Mouse (Mus musculus) heart, embryonic 12.5 days (tissue): Measurements from ENCODE around the gene Usp24. TPM values are rescaled to one million over a fixed set of nuclear protein-coding genes. Genes with fewer than 3 reads are reported as not detected.
A peak's percentile ranks its signal among the peaks of the same experiment; 100 is the strongest.
"Not testable (repeated sequence)": the region's sequence is repeated elsewhere in the genome, so short reads cannot be mapped to it uniquely, and the experiment has no call there.

ENCODE experiments used
- ATAC-seq: fragments of 200-750 bp; cut with Nextera tagmentation; 2 replicates; pipeline ENCODE4 v1.8.0; 2017; ENCODE audit warnings: moderate TSS enrichment, moderate library complexity; ENCODE audit not compliant: insufficient number of reproducible peaks, low FRiP score
- H3K27ac ChIP-seq: fragments of 300-500 bp; sonication (generic); 2 replicates; pipeline ENCODE4 v1.5.1; 2016; ENCODE audit warnings: mild to moderate bottlenecking, moderate library complexity; ENCODE audit not compliant: poor library complexity, severe bottlenecking
- H3K27me3 ChIP-seq: fragments of 300-500 bp; sonication (generic); replicated peaks from 2 replicates; pipeline ENCODE4 v1.6.1; 2016; ENCODE audit warnings: mild to moderate bottlenecking, moderate library complexity
- H3K36me3 ChIP-seq: fragments of 300-500 bp; sonication (generic); 2 replicates; pipeline ENCODE4 v1.6.1; 2016; ENCODE audit warnings: mild to moderate bottlenecking, moderate library complexity
- H3K4me1 ChIP-seq: fragments of 300-500 bp; sonication (generic); replicated peaks from 2 replicates; pipeline ENCODE4 v1.6.1; 2016; ENCODE audit warnings: mild to moderate bottlenecking
- H3K4me2 ChIP-seq: fragments of 300-500 bp; sonication (generic); 2 replicates; pipeline ENCODE4 v1.6.1; 2016; ENCODE audit warnings: mild to moderate bottlenecking, moderate library complexity
- H3K4me3 ChIP-seq: fragments of 300-500 bp; sonication (generic); 2 replicates; pipeline ENCODE4 v1.5.1; 2016; ENCODE audit warnings: mild to moderate bottlenecking
- H3K9ac ChIP-seq: fragments of 300-500 bp; sonication (generic); 2 replicates; pipeline ENCODE4 v1.6.1; 2016; ENCODE audit warnings: mild to moderate bottlenecking, moderate library complexity
- H3K9me3 ChIP-seq: fragments of 300-500 bp; sonication (generic); replicated peaks from 2 replicates; pipeline ENCODE4 v1.6.1; 2016; ENCODE audit warnings: mild to moderate bottlenecking, moderate library complexity
- WGBS: fragments of 180-500 bp; shearing (Covaris S2); methylation state at CpG from one replicate; pipeline ENCODE4 v1.1.7; 2016; 5-methylcytosine and 5-hydroxymethylcytosine counted together
- polyA plus RNA-seq: library from polyadenylated mRNA; unstranded; fragments of >200 nt; fragmentation: Nextera tagmentation; extraction: Ambion mirVana; gene quantifications from 2 replicates; pipeline ENCODE4 v1.2.1, GENCODE M21; 2016

Usp24 gene
- polyA plus RNA-seq, 1 experiment from 2014 or later = 10.4 TPM

DNA sequence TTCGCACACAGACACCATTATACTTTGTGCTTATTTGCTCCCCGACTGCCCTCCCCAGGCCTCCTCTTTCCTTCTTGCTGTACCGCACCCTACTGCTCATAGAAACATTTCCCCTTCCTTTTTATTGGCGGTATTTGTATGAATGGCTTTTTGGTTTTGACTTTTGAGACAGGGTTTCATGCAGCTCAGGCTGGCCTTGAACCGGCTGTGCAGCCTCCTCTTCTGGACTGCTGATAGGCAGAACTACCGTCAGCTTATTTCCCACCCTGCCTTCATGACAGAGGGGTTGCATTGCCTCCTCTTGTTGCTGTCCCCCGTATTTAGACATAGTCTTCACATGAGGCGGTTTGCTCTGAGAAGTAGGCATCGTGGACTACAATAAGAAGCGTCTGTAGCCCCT, 6.8 kb downstream of the Usp24 start:
- Histone ChIP-seq H3K9ac (no peak overlapping the region), H3K4me1 (peaks cover 37% of the 10 kb centered on the region), H3K4me3 (no peak overlapping the region), H3K4me2 (no peak overlapping the region), H3K27ac (no peak overlapping the region), H3K27me3 (no peaks in the 10 kb centered on the region), H3K9me3 (no peaks in the 10 kb centered on the region), H3K36me3 (no peaks in the 10 kb centered on the region)
- 87% methylated on average over 10 of the region's 10 CpGs for WGBS
- ATAC-seq = no peak

- Histone ChIP-seq H3K36me3 (no peaks in the 10 kb centered on the region), H3K4me1 (peaks cover 34% of the 10 kb centered on the region), H3K4me2 (no peak overlapping the region), H3K27ac (no peak overlapping the region), H3K4me3 (no peak overlapping the region), H3K9me3 (no peaks in the 10 kb centered on the region), H3K27me3 (no peaks in the 10 kb centered on the region), H3K9ac (no peak overlapping the region)
- no peak for ATAC-seq
- whole genome bisulfite sequencing = 56% methylated on average over 2 of the region's 2 CpGs
Measured at GRCm38 (mm10) chr4:106323318-106323717, 7.3 kb downstream of the Usp24 start.

- Histone ChIP-seq H3K36me3 (no peaks in the 10 kb centered on the region), H3K4me2 (peak overlapping the region; percentile 5; the same call in 1 of the 2 replicates), H3K27me3 (no peaks in the 10 kb centered on the region), H3K27ac (peak overlapping the region; percentile 52; the same call in 1 of the 2 replicates), H3K9me3 (no peaks in the 10 kb centered on the region), H3K4me3 (no peak overlapping the region), H3K4me1 (peaks cover 29% of the 10 kb centered on the region), H3K9ac (no peak overlapping the region)
- WGBS = 12% methylated on average over 5 of the region's 5 CpGs
- ATAC-seq = peak; percentile 73; the same call in 1 of the 2 replicates
Measured at GRCm38 (mm10) chr4:106327436-106327835, 11.4 kb downstream of the Usp24 start.

DNA sequence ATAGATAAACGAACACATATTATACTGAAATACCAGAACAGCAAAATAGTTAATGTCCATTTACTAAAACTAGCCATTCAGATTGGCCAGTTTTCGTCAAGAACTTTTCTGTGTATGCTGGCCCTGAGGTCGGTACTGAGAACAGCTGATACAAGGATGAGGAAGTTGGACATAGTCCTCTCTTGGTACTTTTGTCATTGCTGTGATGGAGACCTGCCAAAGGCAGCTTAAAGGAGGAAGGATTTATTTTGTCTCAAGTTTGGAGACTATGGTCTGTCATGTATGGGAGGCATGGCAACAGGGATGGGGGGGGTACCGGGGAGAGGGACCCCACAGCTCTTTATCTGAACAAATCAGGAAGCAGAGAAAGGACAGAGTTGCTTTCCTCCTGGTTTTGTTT, 12.7 kb downstream of the Usp24 start:
- WGBS = 89% methylated on average over 4 of the region's 4 CpGs

GRCm38 (mm10) chr4:106329171-106329570, 13.2 kb downstream of the Usp24 start:
- WGBS = 90% methylated on average over 6 of the region's 6 CpGs
- H3K4me2 ChIP-seq, H3K9ac ChIP-seq, H3K36me3 ChIP-seq, H3K9me3 ChIP-seq, H3K4me3 ChIP-seq, H3K27me3 ChIP-seq, H3K27ac ChIP-seq, ATAC-seq: not testable (repeated sequence)
- H3K4me1 ChIP-seq = peaks cover 40% of the 10 kb centered on the region

More for the DNA sequence above, 12.7 kb downstream of the Usp24 start:
- no peak overlapping the region for H3K9ac ChIP-seq
- no peak overlapping the region for H3K4me2 ChIP-seq
- no peaks in the 10 kb centered on the region for H3K36me3 ChIP-seq
- H3K27ac ChIP-seq = no peak overlapping the region
- peaks cover 39% of the 10 kb centered on the region for H3K4me1 ChIP-seq
- H3K9me3 ChIP-seq = no peaks in the 10 kb centered on the region
- no peak for ATAC-seq
- no peaks in the 10 kb centered on the region for H3K27me3 ChIP-seq
- no peak overlapping the region for H3K4me3 ChIP-seq

DNA sequence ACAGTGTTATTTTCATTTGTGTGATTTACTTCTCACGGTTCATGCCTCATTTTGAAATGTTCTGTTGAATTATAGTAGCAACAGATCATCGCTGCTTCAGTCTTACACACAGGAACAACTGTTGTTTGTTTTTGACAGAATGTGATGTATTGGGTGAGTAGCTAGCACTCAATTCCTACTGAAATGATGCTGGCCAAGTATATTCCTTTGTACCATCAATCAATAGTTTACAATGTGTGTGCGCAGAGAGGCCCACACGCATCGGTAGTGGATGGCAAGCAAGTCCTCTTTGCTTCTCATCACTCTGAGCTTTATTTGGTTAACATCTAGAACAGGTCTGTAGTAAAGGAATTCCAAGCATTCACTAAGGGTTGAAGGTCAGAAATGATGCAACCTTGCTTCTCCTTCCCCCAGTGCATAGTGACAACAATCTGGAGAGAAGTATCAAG, 14.4 kb downstream of the Usp24 start:
- Histone ChIP-seq H3K4me3 (no peak overlapping the region), H3K4me2 (no peak overlapping the region), H3K27me3 (no peaks in the 10 kb centered on the region), H3K27ac (no peak overlapping the region; the same call in 1 of the 2 replicates), H3K9me3 (no peaks in the 10 kb centered on the region), H3K36me3 (no peaks in the 10 kb centered on the region), H3K9ac (no peak overlapping the region), H3K4me1 (peaks cover 39% of the 10 kb centered on the region)
- WGBS = 70% methylated on average over 5 of the region's 5 CpGs
- ATAC-seq = no peak

- H3K4me2 ChIP-seq = no peak overlapping the region
- H3K27ac ChIP-seq = no peak overlapping the region
- H3K36me3 ChIP-seq = no peaks in the 10 kb centered on the region
- 89% methylated on average over 3 of the region's 3 CpGs for WGBS
- ATAC-seq = no peak
- no peak overlapping the region for H3K9ac ChIP-seq
- no peak overlapping the region for H3K4me3 ChIP-seq
- no peaks in the 10 kb centered on the region for H3K9me3 ChIP-seq
- peaks cover 31% of the 10 kb centered on the region for H3K4me1 ChIP-seq
- H3K27me3 ChIP-seq = no peaks in the 10 kb centered on the region
Measured at GRCm38 (mm10) chr4:106333071-106333470, 17.1 kb downstream of the Usp24 start.

DNA sequence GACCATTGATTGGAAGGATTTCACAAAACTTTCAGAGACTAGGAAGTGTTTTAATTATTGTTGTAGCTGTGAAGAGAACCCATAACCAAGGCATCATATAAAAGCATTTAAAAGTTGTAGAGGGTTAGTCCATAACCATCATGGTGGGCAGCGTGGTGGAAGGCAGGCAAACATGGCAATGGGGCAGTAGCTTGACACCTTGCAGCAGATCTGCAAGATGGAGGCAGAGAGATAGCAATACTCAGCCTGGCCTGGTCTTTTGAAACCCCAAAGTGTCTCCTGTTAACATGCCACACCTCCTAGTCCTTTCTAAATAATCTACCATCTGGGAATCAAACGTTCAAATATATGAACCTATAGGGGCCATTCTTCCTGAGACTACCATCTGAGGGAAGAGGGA, 17.6 kb downstream of the Usp24 start:
- no peak for ATAC-seq
- Histone ChIP-seq H3K4me1 (peaks cover 33% of the 10 kb centered on the region), H3K9me3 (no peaks in the 10 kb centered on the region), H3K27ac (no peak overlapping the region), H3K9ac (no peak overlapping the region), H3K4me3 (no peak overlapping the region), H3K36me3 (no peaks in the 10 kb centered on the region), H3K4me2 (no peak overlapping the region), H3K27me3 (no peaks in the 10 kb centered on the region)
- 65% methylated on average over 2 of the region's 2 CpGs for WGBS

DNA sequence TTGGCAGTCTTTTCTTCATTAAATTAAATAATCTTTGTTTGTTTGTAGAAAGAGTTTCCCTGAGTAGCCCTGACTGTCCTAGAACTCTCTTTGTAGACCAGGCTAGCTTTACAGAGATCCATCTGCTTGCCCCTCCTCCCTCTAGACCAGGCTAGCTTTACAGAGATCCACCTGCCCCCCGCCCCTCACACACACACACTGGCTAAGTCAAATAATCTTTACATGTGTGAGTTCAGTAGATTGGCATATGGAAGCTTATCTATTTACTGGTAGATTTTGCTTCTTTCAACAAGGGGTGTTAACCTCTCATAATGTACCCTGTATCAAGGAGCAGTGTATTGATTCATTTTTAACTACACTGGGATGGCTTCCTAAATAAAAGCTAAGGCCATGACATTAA, 19.8 kb downstream of the Usp24 start:
- 88% methylated on average over 1 of the region's 1 CpGs for WGBS
- H3K27me3 ChIP-seq = no peaks in the 10 kb centered on the region
- no peak for ATAC-seq

DNA sequence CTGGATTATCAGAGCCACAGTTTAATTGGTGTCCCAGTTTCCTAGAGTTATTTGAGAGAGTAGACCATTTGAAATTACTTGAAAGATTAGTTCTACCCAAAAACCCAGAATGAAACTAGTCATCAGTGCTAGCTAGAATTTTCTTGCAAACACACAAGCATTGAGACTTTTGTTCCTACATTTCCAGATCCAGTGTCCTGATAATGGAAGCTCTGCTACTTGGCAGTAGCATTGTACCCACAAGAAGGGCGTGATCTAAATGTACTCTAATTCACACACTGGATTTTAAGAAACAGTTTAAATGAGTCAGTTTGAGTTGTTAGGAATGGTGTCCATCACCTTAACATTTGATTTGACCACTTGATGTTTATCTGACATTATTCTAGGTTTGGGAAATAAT, 31.7 kb downstream of the Usp24 start:
- H3K4me1 ChIP-seq = no peaks in the 10 kb centered on the region
- peaks cover 62% of the 10 kb centered on the region for H3K36me3 ChIP-seq
- ATAC-seq = no peak
- 90% methylated on average over 1 of the region's 1 CpGs for WGBS
- H3K27me3 ChIP-seq = no peaks in the 10 kb centered on the region
- H3K4me2 ChIP-seq = no peak overlapping the region
- H3K27ac ChIP-seq = no peak overlapping the region
- H3K9ac ChIP-seq = no peak overlapping the region
- no peaks in the 10 kb centered on the region for H3K9me3 ChIP-seq
- no peak overlapping the region for H3K4me3 ChIP-seq

More for the DNA sequence above, 19.8 kb downstream of the Usp24 start:
- H3K4me1 ChIP-seq = peaks cover 34% of the 10 kb centered on the region
- no peaks in the 10 kb centered on the region for H3K36me3 ChIP-seq
- H3K4me3 ChIP-seq = no peak overlapping the region
- no peak overlapping the region for H3K9ac ChIP-seq
- H3K27ac ChIP-seq = no peak overlapping the region
- H3K4me2 ChIP-seq = no peak overlapping the region
- no peaks in the 10 kb centered on the region for H3K9me3 ChIP-seq

DNA sequence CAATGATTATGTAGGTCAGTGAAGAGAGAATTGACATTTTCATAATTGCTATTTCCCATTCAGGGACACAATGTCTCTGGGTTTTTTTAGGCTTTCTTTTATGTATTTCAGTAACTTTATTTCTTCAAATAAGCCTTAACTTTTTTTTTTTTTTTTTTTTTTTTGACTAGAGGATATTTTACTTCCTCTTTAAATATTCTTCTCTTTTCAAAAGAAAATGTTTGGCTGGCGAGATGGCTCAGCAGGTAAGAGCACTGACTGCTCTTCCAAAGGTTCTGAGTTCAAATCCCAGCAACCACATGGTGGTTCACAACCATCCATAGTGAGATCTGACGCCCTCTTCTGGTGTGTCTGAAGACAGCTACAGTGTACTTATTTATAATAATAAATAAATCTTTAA, 39.0 kb downstream of the Usp24 start:
- not testable (repeated sequence) for H3K9me3 ChIP-seq, ATAC-seq, H3K4me2 ChIP-seq, H3K27me3 ChIP-seq, H3K4me3 ChIP-seq, H3K4me1 ChIP-seq, H3K27ac ChIP-seq, H3K9ac ChIP-seq
- 84% methylated on average over 2 of the region's 2 CpGs for WGBS
- peaks cover 57% of the 10 kb centered on the region for H3K36me3 ChIP-seq

- H3K4me1 ChIP-seq = no peaks in the 10 kb centered on the region
- no peak overlapping the region for H3K4me3 ChIP-seq
- H3K9me3 ChIP-seq = no peaks in the 10 kb centered on the region
- no peaks in the 10 kb centered on the region for H3K27me3 ChIP-seq
- no peak overlapping the region for H3K4me2 ChIP-seq
- peaks cover 55% of the 10 kb centered on the region for H3K36me3 ChIP-seq
- H3K9ac ChIP-seq = no peak overlapping the region
- 80% methylated on average over 6 of the region's 6 CpGs for WGBS
- no peak for ATAC-seq
- H3K27ac ChIP-seq = no peak overlapping the region
Measured at GRCm38 (mm10) chr4:106370013-106370412, 54.0 kb downstream of the Usp24 start.
